ENCODE assay signal across 22 mouse cellular contexts in the genomic region with DNA sequence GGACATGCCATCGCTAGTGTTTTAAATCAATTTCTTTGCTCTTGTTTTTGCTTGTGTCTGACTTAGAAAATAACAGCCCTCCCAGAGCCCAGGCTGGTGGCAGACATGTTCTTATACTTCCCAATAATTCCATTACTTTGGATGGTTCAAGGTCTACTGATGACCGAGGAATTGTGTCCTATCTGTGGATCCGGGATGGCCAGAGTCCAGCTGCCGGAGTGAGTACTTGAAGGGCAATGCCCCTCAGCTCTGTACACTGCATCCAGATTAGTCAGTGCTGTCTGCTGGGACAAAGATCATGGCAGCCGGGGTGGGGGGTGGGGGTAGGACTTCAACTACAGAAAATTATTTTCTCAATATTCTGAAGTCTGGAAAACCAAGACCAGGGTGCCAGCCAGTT. TPM values are rescaled to one million over a fixed set of nuclear protein-coding genes. Genes with fewer than 3 reads are reported as not detected.
DNase-seq lines count a peak whose midpoint lies in the region; ATAC-seq lines count a peak whose summit lies in the region.
"Had no signal": no experiment of that assay in that cellular context is flagged by ENCODE, and none has a peak within 500 bp of the region (broad histone marks: within the 10 kb centered on the region; RNA-seq: fewer than 3 reads in every experiment).

No protein-coding gene starts in this region.

- peak; percentile 57 for ATAC-seq in intestine, embryonic 15.5 days

- H3K9me3 ChIP-seq in intestine, embryonic 15.5 days, result no peaks in the 10 kb centered on the region
- H3K9me3 ChIP-seq: limb, embryonic 12.5 days had no signal

- no peak overlapping the region for H3K4me2 ChIP-seq in intestine, embryonic 15.5 days (replicated peaks)
- H3K4me2 ChIP-seq: heart, embryonic 13.5 days; hindbrain, embryonic 14.5 days; limb, embryonic 12.5 days; neural tube, embryonic 13.5 days had no signal

- H3K4me3 ChIP-seq in intestine, embryonic 15.5 days (replicated peaks), result no peak overlapping the region
- H3K4me3 ChIP-seq: gastrocnemius, adult 2 months; heart, embryonic 13.5 days; limb, embryonic 12.5 days; megakaryocyte, embryonic 14.5 days; neural tube, embryonic 13.5 days had no signal

- peak; percentile 18 for DNase-seq in adrenal gland, postnatal 25 days
- DNase-seq in adrenal gland, adult 2 months, result no peak
- DNase-seq in kidney, adult 8-10 months, result peak; percentile 74 to 83
- DNase-seq in kidney, postnatal 25 days, result peak; percentile 79 to 91
- DNase-seq in cerebellum, adult 8-10 months, result no peak
- no peak for DNase-seq in right cerebral cortex, postnatal 36 days (ENCODE audit: low spot score in 2 of 2)
- no peak for DNase-seq in B cell, adult 2 months
- DNase-seq: cerebellum, adult 11-12 months; gastrocnemius, adult 2 months; heart, postnatal 36 days; lung, adult 2 months; midbrain, embryonic 14.5 days; spleen, adult 18-20 months; thymus, postnatal 36 days had no signal

- H3K9ac ChIP-seq in intestine, embryonic 15.5 days, result no peak overlapping the region
- H3K9ac ChIP-seq: heart, embryonic 13.5 days; hindbrain, embryonic 14.5 days; limb, embryonic 12.5 days; neural tube, embryonic 13.5 days had no signal

- peak overlapping the region; percentile 82; the same call in 1 of the 2 replicates for H3K27ac ChIP-seq in intestine, embryonic 15.5 days
- H3K27ac ChIP-seq: gastrocnemius, adult 2 months; heart, embryonic 13.5 days; hindbrain, embryonic 14.5 days; limb, embryonic 12.5 days; neural tube, embryonic 13.5 days had no signal

- H3K4me1 ChIP-seq in intestine, embryonic 15.5 days (replicated peaks), result no peaks in the 10 kb centered on the region
- H3K4me1 ChIP-seq: heart, embryonic 13.5 days; limb, embryonic 12.5 days; megakaryocyte, embryonic 14.5 days; neural tube, embryonic 13.5 days had no signal

- H3K27me3 ChIP-seq in intestine, embryonic 15.5 days (replicated peaks), result no peaks in the 10 kb centered on the region
- H3K27me3 ChIP-seq: CH12.LX; heart, embryonic 13.5 days; limb, embryonic 12.5 days; neural tube, embryonic 13.5 days had no signal

- WGBS in intestine, embryonic 15.5 days, result 81% methylated on average over 5 of the region's 5 CpGs

- H3K36me3 ChIP-seq in intestine, embryonic 15.5 days, result no peaks in the 10 kb centered on the region
- H3K36me3 ChIP-seq: heart, embryonic 13.5 days; limb, embryonic 12.5 days had no signal

RNA-seq across cellular contexts. Expression of a gene that starts 35.8 kb away (rescaled TPM):
- total RNA-seq in adrenal gland, postnatal 25 days (2021), result 0.52 and 0.76 TPM in 2 replicates
- total RNA-seq in adrenal gland, adult 2 months (2021), result 1 to 10 TPM in 1 of 2 experiments, under 1 TPM in 1; 0.29 to 1.7 TPM
- polyA plus RNA-seq in adrenal gland, adult 2 months (2012; rRNA removed), result 0.20 and 0.31 TPM in 2 replicates
- 1.2 and 1.3 TPM in 2 replicates for polyA plus RNA-seq in intestine, embryonic 15.5 days (2015; fragmentation: Nextera tagmentation; extraction: Ambion mirVana)
- total RNA-seq: gastrocnemius, adult 2 months; heart, postnatal 36 days; MEL had no signal

RNA-seq across cellular contexts. Expression of a gene that starts 49.2 kb away (rescaled TPM):
- total RNA-seq in adrenal gland, postnatal 25 days (2021), result 30.2 and 32.5 TPM in 2 replicates
- total RNA-seq in adrenal gland, adult 2 months (2021), result 10 to 100 TPM; 16.7 to 20.7 TPM
- 9.0 and 11.3 TPM in 2 replicates for polyA plus RNA-seq in adrenal gland, adult 2 months (2012; rRNA removed)
- polyA plus RNA-seq in intestine, embryonic 15.5 days (2015; fragmentation: Nextera tagmentation; extraction: Ambion mirVana), result 55.9 and 65.0 TPM in 2 replicates

RNA-seq across cellular contexts. Expression of a gene that starts 49.4 kb away (rescaled TPM):
- 87.2 and 92.5 TPM in 2 replicates for total RNA-seq in adrenal gland, postnatal 25 days (2021)
- 10 to 100 TPM; 86.6 to 88.5 TPM for total RNA-seq in adrenal gland, adult 2 months (2021)
- 44.0 and 63.8 TPM in 2 replicates for polyA plus RNA-seq in adrenal gland, adult 2 months (2012; rRNA removed)
- 162 and 165 TPM in 2 replicates for polyA plus RNA-seq in intestine, embryonic 15.5 days (2015; fragmentation: Nextera tagmentation; extraction: Ambion mirVana)

RNA-seq across cellular contexts. Expression of a gene that starts 56.8 kb away (rescaled TPM):
- total RNA-seq in adrenal gland, postnatal 25 days (2021), result 16.7 and 21.9 TPM in 2 replicates
- total RNA-seq in adrenal gland, adult 2 months (2021), result 10 to 100 TPM; 16.2 to 17.7 TPM
- 18.5 and 21.4 TPM in 2 replicates for polyA plus RNA-seq in adrenal gland, adult 2 months (2012; rRNA removed)
- polyA plus RNA-seq in intestine, embryonic 15.5 days (2015; fragmentation: Nextera tagmentation; extraction: Ambion mirVana), result 9.6 and 10.3 TPM in 2 replicates

Comparison
In these comparisons a context has a peak if more than half of its experiments do, and no peak if none do; other contexts are left out.
1. DNase-seq: peak in adrenal gland, postnatal 25 days (single experiment), kidney, adult 8-10 months (2 of 2) and kidney, postnatal 25 days (2 of 2); none in adrenal gland, adult 2 months (single experiment), cerebellum, adult 8-10 months (single experiment), right cerebral cortex, postnatal 36 days (0 of 2) and B cell, adult 2 months (0 of 2).